Mouse (Mus musculus): ENCODE results near the gene Rasgef1c.

- TF ChIP-seq CTCF (IDR thresholded peaks at IDR 0.05) (no peak), EP300 (IDR thresholded peaks at IDR 0.05) (no peak)
These were observed 32.2 kb downstream of the Rasgef1c start for GRCm38 (mm10) chr11:49933811-49934210.
